Mouse (Mus musculus) MEL (cell line): ENCODE data around the gene Cox6b2. TPM values are rescaled to one million over a fixed set of nuclear protein-coding genes. Genes with fewer than 3 reads are reported as not detected.
A peak's percentile ranks its signal among the peaks of the same experiment; 100 is the strongest.

Experiments used
- DNase-seq: peaks from one replicate; pipeline ENCODE4 v3.0.0; 2011; ENCODE audit warnings: low read depth, low spot score
- H3K27ac ChIP-seq: 2 replicates; pipeline ENCODE4 v1.5.1; 2012; ENCODE audit warnings: low read depth, mild to moderate bottlenecking, control low read depth, low read length, moderate library complexity; ENCODE audit not compliant: control insufficient read depth
- H3K27me3 ChIP-seq, 2 experiments: fragments of 150-350 bp in 1 of 2; sonication (generic) in 1 of 2; 2 replicates each; pipeline ENCODE4 v1.6.1; 2012; ENCODE audit warnings: low read length in 2 of 2, mild to moderate bottlenecking in 2 of 2, improper control_type of control experiment in 1 of 2, moderate library complexity in 1 of 2; ENCODE audit not compliant: insufficient read depth in 2 of 2, control insufficient read depth in 1 of 2
- H3K36me3 ChIP-seq, 2 experiments: 2 replicates each; pipeline ENCODE4 v1.6.1; 2012 to 2014; ENCODE audit warnings: low read length in 2 of 2, improper control_type of control experiment in 1 of 2, inconsistent platforms in 1 of 2, mild to moderate bottlenecking in 1 of 2; ENCODE audit not compliant: insufficient read depth in 2 of 2, control insufficient read depth in 1 of 2
- H3K4me1 ChIP-seq, 2 experiments: fragments of 150-350 bp in 1 of 2; sonication (generic) in 1 of 2; 2 replicates each; pipeline ENCODE4 v1.6.1; 2012; ENCODE audit warnings: low read length in 2 of 2, improper control_type of control experiment in 1 of 2, mild to moderate bottlenecking in 1 of 2; ENCODE audit not compliant: insufficient read depth in 2 of 2, control insufficient read depth in 1 of 2
- H3K4me3 ChIP-seq, 2 experiments: fragments of 150-350 bp in 1 of 2; sonication (generic) in 1 of 2; 2 replicates each; pipeline ENCODE4 v1.5.1; 2012; ENCODE audit warnings: low read depth in 2 of 2, low read length in 2 of 2, mild to moderate bottlenecking in 2 of 2, moderate library complexity in 2 of 2, control low read depth in 1 of 2, improper control_type of control experiment in 1 of 2; ENCODE audit not compliant: control insufficient read depth in 1 of 2, insufficient read depth in 1 of 2
- H3K79me2 ChIP-seq: 2 replicates; pipeline ENCODE4 v1.6.1; 2012; ENCODE audit warnings: mild to moderate bottlenecking, low read length, moderate library complexity; ENCODE audit not compliant: control insufficient read depth, poor library complexity, insufficient read depth
- H3K9ac ChIP-seq: 2 replicates; pipeline ENCODE4 v1.6.1; 2012; ENCODE audit warnings: low read depth, mild to moderate bottlenecking, control low read depth, low read length, moderate library complexity; ENCODE audit not compliant: control insufficient read depth, poor library complexity, severe bottlenecking
- H3K9me3 ChIP-seq: fragments of 150-350 bp; sonication (generic); replicated peaks from 2 replicates; pipeline ENCODE4 v1.6.1; 2012; ENCODE audit warnings: mild to moderate bottlenecking, low read length, improper control_type of control experiment, moderate library complexity; ENCODE audit not compliant: insufficient read depth
- BHLHE40 ChIP-seq: IDR thresholded peaks from 2 replicates; pipeline ENCODE4 v1.6.1; 2012; ENCODE audit warnings: low read depth, mild to moderate bottlenecking, inconsistent platforms, low read length, improper control_type of control experiment, borderline replicate concordance
- CHD1 ChIP-seq: IDR thresholded peaks from 2 replicates; pipeline ENCODE4 v1.6.1; 2012; ENCODE audit warnings: low read depth, mild to moderate bottlenecking, inconsistent platforms, low read length, improper control_type of control experiment
- CTCF ChIP-seq, 3 experiments: IDR thresholded peaks in 2 of 3; conservative IDR thresholded peaks in 1 of 3; 2 replicates each; pipeline ENCODE4 v1.5.1; 2011 to 2012; ENCODE audit warnings: low read length in 3 of 3, low read depth in 2 of 3, mild to moderate bottlenecking in 2 of 3, improper control_type of control experiment in 1 of 3, inconsistent platforms in 1 of 3, mixed read lengths in 1 of 3, moderate library complexity in 1 of 3; ENCODE audit not compliant: control insufficient read depth in 1 of 3, insufficient read depth in 1 of 3, poor library complexity in 1 of 3, severe bottlenecking in 1 of 3
- ELF1 ChIP-seq: IDR thresholded peaks from 2 replicates; pipeline ENCODE4 v1.6.1; 2014; ENCODE audit warnings: low read depth, mild to moderate bottlenecking, inconsistent platforms, low read length, improper control_type of control experiment, moderate library complexity
- GABPA ChIP-seq: IDR thresholded peaks from 2 replicates; pipeline ENCODE4 v1.6.1; 2012; ENCODE audit warnings: low read depth, mild to moderate bottlenecking, inconsistent platforms, low read length, improper control_type of control experiment, moderate library complexity
- JUND ChIP-seq: IDR thresholded peaks from 2 replicates; pipeline ENCODE4 v1.6.1; 2011; ENCODE audit warnings: low read depth, mild to moderate bottlenecking, improper control_type of control experiment, low read length
- KAT2A ChIP-seq: conservative IDR thresholded peaks from 2 replicates; pipeline ENCODE4 v1.6.1; 2012; ENCODE audit warnings: low read depth, low read length, improper control_type of control experiment, inconsistent platforms
- MAX ChIP-seq: IDR thresholded peaks from 2 replicates; pipeline ENCODE4 v1.6.1; 2011; ENCODE audit warnings: low read length, improper control_type of control experiment
- MAZ ChIP-seq: IDR thresholded peaks from 2 replicates; pipeline ENCODE4 v1.6.1; 2012; ENCODE audit warnings: low read depth, mild to moderate bottlenecking, inconsistent platforms, low read length, improper control_type of control experiment
- MXI1 ChIP-seq: IDR thresholded peaks from 2 replicates; pipeline ENCODE4 v1.6.1; 2011; ENCODE audit warnings: mild to moderate bottlenecking, low read depth, low read length, improper control_type of control experiment
- NELFE ChIP-seq: IDR thresholded peaks from 2 replicates; pipeline ENCODE4 v1.6.1; 2011; ENCODE audit warnings: low read depth, low read length, improper control_type of control experiment
- NRF1 ChIP-seq: IDR thresholded peaks from 2 replicates; pipeline ENCODE4 v1.6.1; 2014; ENCODE audit warnings: low read depth, mild to moderate bottlenecking, inconsistent platforms, low read length, improper control_type of control experiment, moderate library complexity; ENCODE audit not compliant: poor library complexity, insufficient read depth, severe bottlenecking
- POLR2A ChIP-seq, 2 experiments: IDR thresholded peaks; 2 replicates each; pipeline ENCODE4 v1.6.1; 2011 to 2012; ENCODE audit warnings: low read length in 2 of 2, mild to moderate bottlenecking in 2 of 2, control low read depth in 1 of 2, improper control_type of control experiment in 1 of 2, low read depth in 1 of 2, moderate library complexity in 1 of 2; ENCODE audit not compliant: control insufficient read depth in 1 of 2, insufficient read depth in 1 of 2, poor library complexity in 1 of 2
- POLR2AphosphoS5 ChIP-seq: IDR thresholded peaks from 2 replicates; pipeline ENCODE4 v1.6.1; 2012; ENCODE audit warnings: low read depth, borderline replicate concordance, mild to moderate bottlenecking, inconsistent platforms, low read length, moderate library complexity, mixed read lengths
- RAD21 ChIP-seq: IDR thresholded peaks from 2 replicates; pipeline ENCODE4 v1.6.1; 2011; ENCODE audit warnings: mild to moderate bottlenecking, low read depth, low read length, improper control_type of control experiment
- SIN3A ChIP-seq: IDR thresholded peaks from 2 replicates; pipeline ENCODE4 v1.6.1; 2012; ENCODE audit warnings: low read length, improper control_type of control experiment, inconsistent platforms
- TAL1 ChIP-seq: IDR thresholded peaks from 2 replicates; pipeline ENCODE4 v1.6.1; 2012; ENCODE audit warnings: mild to moderate bottlenecking, inconsistent platforms, low read length, moderate library complexity, mixed read lengths
- TBP ChIP-seq: IDR thresholded peaks from 2 replicates; pipeline ENCODE4 v1.8.0; 2011; ENCODE audit warnings: low read depth, low read length, improper control_type of control experiment
- TCF12 ChIP-seq: IDR thresholded peaks from 2 replicates; pipeline ENCODE4 v1.6.1; 2014; ENCODE audit warnings: low read depth, mild to moderate bottlenecking, inconsistent platforms, low read length, improper control_type of control experiment, moderate library complexity
- UBTF ChIP-seq: IDR thresholded peaks from 2 replicates; pipeline ENCODE4 v1.6.1; 2012; ENCODE audit warnings: low read depth, mild to moderate bottlenecking, inconsistent platforms, low read length, improper control_type of control experiment, moderate library complexity, borderline replicate concordance; ENCODE audit not compliant: insufficient read depth
- polyA plus RNA-seq, 2 experiments: library from polyadenylated mRNA; stranded (reverse) in 1 of 2; unstranded in 1 of 2; fragments of >175 nt in 1 of 2; fragments of >200 nt in 1 of 2; gene quantifications; 2 replicates each; pipeline versions ENCODE4 v1.2.1 to v1.2.4; 2012; ENCODE audit warnings: low replicate concordance in 2 of 2, low read depth in 1 of 2; ENCODE audit not compliant: insufficient read length in 2 of 2, insufficient read depth in 1 of 2, missing spikeins in 1 of 2
- total RNA-seq: library from RNA; depleted of rRNA; stranded (reverse); fragments of 300-350 nt; gene quantifications from 2 replicates; pipeline ENCODE4 v1.2.3, GENCODE M21; 2012

Cox6b2 gene
- total and polyA plus RNA-seq, 3 experiments: 8.7 to 36.3 TPM; not detected in 1

DNA sequence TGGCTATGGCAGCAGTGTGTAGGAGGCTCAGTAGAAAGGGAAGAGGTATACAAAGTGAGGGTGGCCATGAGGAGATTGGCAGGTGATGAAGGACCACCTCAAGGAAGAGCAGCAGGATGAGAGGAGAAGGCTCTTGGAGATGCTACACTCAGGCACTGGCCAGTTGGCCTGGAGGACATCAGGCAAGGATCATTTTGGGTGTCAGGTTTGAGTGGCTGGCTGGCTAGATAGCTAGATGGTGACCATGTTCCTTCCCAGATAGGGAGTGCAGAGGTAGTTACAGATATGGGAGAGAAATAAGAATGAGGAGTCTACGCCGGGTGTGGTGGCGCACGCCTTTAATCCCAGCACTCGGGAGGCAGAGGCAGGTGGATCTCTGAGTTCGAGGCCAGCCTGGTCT, 8.0 kb downstream of the Cox6b2 start:
- Histone ChIP-seq H3K79me2 (no peaks in the 10 kb centered on the region; the same call in 1 of the 2 replicates), H3K27me3 (no peaks in the 10 kb centered on the region), H3K9me3 (no peaks in the 10 kb centered on the region), H3K9ac (no peak overlapping the region), H3K27ac (no peak overlapping the region), H3K4me3 (no peak overlapping the region), H3K4me1 (peaks cover 2 to 9% of the 10 kb centered on the region in 2 experiments; a peak in 3 of 4 replicates), H3K36me3 (no peaks in the 10 kb centered on the region)
- no peak for TF ChIP-seq UBTF
- TF ChIP-seq POLR2A (IDR thresholded peaks at IDR 0.05; ENCODE audit: control insufficient read depth in 1 of 2, insufficient read depth in 1 of 2, low read depth in 1 of 2, low read length in 2 of 2, poor library complexity in 1 of 2): no peak
- TF ChIP-seq NRF1: no peak
- TF ChIP-seq TCF12: no peak
- no peak for TF ChIP-seq GABPA
- no peak for TF ChIP-seq NELFE
- TF ChIP-seq TBP: no peak
- TF ChIP-seq ELF1: no peak
- TF ChIP-seq MAX: no peak
- no peak for TF ChIP-seq MXI1
- TF ChIP-seq MAZ: no peak
- no peak for TF ChIP-seq CHD1
- TF ChIP-seq RAD21: no peak
- TF ChIP-seq KAT2A: no peak
- TF ChIP-seq CTCF (IDR thresholded peaks at IDR 0.05 in 2 of 3, conservative IDR thresholded peaks at IDR 0.05 in 1 of 3; ENCODE audit: control insufficient read depth in 1 of 3, insufficient read depth in 1 of 3, low read depth in 2 of 3, low read length in 3 of 3, poor library complexity in 1 of 3, severe bottlenecking in 1 of 3): no peak
- no peak for TF ChIP-seq BHLHE40
- no peak for TF ChIP-seq SIN3A
- TF ChIP-seq POLR2AphosphoS5: no peak
- no peak for DNase-seq

DNA sequence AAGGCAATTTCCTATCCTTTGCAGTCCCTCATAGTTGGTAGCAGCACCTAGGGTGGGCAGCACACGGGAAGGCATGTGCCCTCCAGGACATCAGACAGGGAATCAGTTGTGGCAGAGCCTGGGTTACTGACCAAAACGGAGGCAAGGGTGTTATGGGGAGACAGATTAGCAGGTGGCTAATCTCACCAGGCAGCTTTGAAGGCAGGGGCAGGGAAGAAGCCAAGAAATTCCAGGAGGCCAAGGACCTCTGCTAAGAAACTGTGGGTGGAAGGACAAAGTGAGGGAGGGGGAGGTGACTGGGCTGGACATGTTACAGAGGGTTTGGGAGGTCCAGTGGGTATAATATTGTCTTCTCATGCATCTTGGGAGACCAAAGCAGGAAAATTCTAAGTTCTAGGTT, 9.5 kb downstream of the Cox6b2 start:
- H3K27me3 ChIP-seq: no peaks in the 10 kb centered on the region
- TF ChIP-seq JUND (no peak), TAL1 (peak; percentile 54), UBTF (no peak)
- TF ChIP-seq, all 39 proteins: peak for 1
- H3K9ac ChIP-seq: no peak overlapping the region
- no peak overlapping the region for H3K27ac ChIP-seq
- DNase-seq: no peak
- H3K4me1 ChIP-seq: peaks cover 2 to 16% of the 10 kb centered on the region in 2 experiments
- no peak overlapping the region for H3K4me3 ChIP-seq
- no peaks in the 10 kb centered on the region; the same call in 1 of the 2 replicates for H3K79me2 ChIP-seq
- peaks cover 0 to 4% of the 10 kb centered on the region in 2 experiments; a peak in 2 of 4 replicates for H3K36me3 ChIP-seq
- no peaks in the 10 kb centered on the region for H3K9me3 ChIP-seq
